Mouse (Mus musculus) spleen, adult 2 months (tissue): ENCODE data around the gene Foxk1.

Source experiments
- CTCF ChIP-seq: fragments of 200-500 bp; IDR thresholded peaks from 2 replicates; pipeline ENCODE4 v1.5.1; 2011; ENCODE audit warnings: mild to moderate bottlenecking, inconsistent platforms; ENCODE audit not compliant: insufficient read depth, insufficient read length, insufficient replicate concordance; ENCODE audit errors: extremely low read depth
- POLR2A ChIP-seq: fragments of 200-500 bp; IDR thresholded peaks from 2 replicates; pipeline ENCODE4 v1.6.1; 2011; ENCODE audit warnings: low read depth, low read length, inconsistent platforms

DNA sequence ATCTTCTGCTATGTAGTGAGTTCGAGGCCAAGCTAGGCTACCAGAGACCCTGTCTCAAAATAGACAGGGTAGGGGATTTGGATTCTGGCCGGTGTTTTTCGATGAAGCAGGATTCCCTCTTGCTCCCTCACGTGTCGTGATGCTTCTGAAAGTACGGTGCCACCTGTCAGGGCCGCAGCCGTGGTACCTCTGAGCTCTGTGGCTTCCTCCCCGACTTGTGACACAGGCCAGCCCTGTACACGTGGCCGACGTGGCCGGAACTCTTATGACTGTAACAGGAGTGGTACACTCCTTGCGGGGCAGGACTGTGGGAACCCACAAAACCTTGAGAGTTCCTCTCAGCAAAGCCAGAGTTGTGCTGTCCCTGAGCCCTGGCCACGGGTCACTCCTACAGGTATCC, 34.4 kb downstream of the Foxk1 start:
- no peak for TF ChIP-seq CTCF
- TF ChIP-seq POLR2A: no peak
